Mouse (Mus musculus) ES-E14 (cell line): ENCODE measurements around the gene Fer1l4. TPM values are rescaled to one million over a fixed set of nuclear protein-coding genes. Genes with fewer than 3 reads are reported as not detected.

ENCODE experiments used
- DNase-seq: peaks from one replicate; pipeline ENCODE4 v3.0.0-alpha.2; 2013; ENCODE audit warnings: low read depth, low spot score
- H3K27ac ChIP-seq: 2 replicates; pipeline ENCODE4 v1.5.1; 2012; ENCODE audit warnings: low read depth, mild to moderate bottlenecking, low read length, moderate library complexity, mixed read lengths; ENCODE audit not compliant: poor library complexity, insufficient read depth, severe bottlenecking
- H3K36me3 ChIP-seq: 2 replicates; pipeline ENCODE4 v1.6.1; 2012; ENCODE audit warnings: mild to moderate bottlenecking, low read length, moderate library complexity, mixed read lengths; ENCODE audit not compliant: control insufficient read depth, poor library complexity, insufficient read depth, severe bottlenecking
- H3K4me1 ChIP-seq, 2 experiments: fragments of 150-350 bp in 1 of 2; sonication (generic) in 1 of 2; 2 replicates each; pipeline ENCODE4 v1.6.1; 2012; ENCODE audit warnings: low read length in 2 of 2, mild to moderate bottlenecking in 1 of 2, mixed read lengths in 1 of 2; ENCODE audit not compliant: control insufficient read depth in 2 of 2, insufficient read depth in 2 of 2, poor library complexity in 1 of 2
- H3K4me3 ChIP-seq, 2 experiments: fragments of 150-350 bp in 1 of 2; sonication (generic) in 1 of 2; 2 replicates each; pipeline ENCODE4 v1.5.1; 2012; ENCODE audit warnings: low read length in 2 of 2, low read depth in 1 of 2, mild to moderate bottlenecking in 1 of 2, mixed read lengths in 1 of 2; ENCODE audit not compliant: insufficient read depth in 1 of 2, poor library complexity in 1 of 2, severe bottlenecking in 1 of 2
- H3K9ac ChIP-seq: 2 replicates; pipeline ENCODE4 v1.6.1; 2012; ENCODE audit warnings: low read depth, mild to moderate bottlenecking, low read length, mixed read lengths; ENCODE audit not compliant: poor library complexity, insufficient read depth, severe bottlenecking
- H3K9me3 ChIP-seq: fragments of 150-350 bp; sonication (generic); 2 replicates; pipeline ENCODE4 v1.6.1; 2012; ENCODE audit warnings: low read depth, mild to moderate bottlenecking, low read length; ENCODE audit not compliant: control insufficient read depth, insufficient read depth
- CHD2 ChIP-seq: IDR thresholded peaks from 2 replicates; pipeline ENCODE4 v1.6.1; 2014; ENCODE audit warnings: mild to moderate bottlenecking, low read depth, low read length, inconsistent platforms
- HCFC1 ChIP-seq: IDR thresholded peaks from 2 replicates; pipeline ENCODE4 v1.6.1; 2012; ENCODE audit warnings: low read length, inconsistent platforms, borderline replicate concordance; ENCODE audit not compliant: insufficient read depth
- MAFK ChIP-seq: IDR thresholded peaks from 2 replicates; pipeline ENCODE4 v1.6.1; 2014; ENCODE audit warnings: mild to moderate bottlenecking, low read depth, low read length, inconsistent platforms; ENCODE audit not compliant: insufficient read depth
- ZC3H11A ChIP-seq: IDR thresholded peaks from 2 replicates; pipeline ENCODE4 v1.6.1; 2012; ENCODE audit warnings: low read depth, mild to moderate bottlenecking, inconsistent platforms, low read length, borderline replicate concordance
- ZNF384 ChIP-seq: IDR thresholded peaks from 2 replicates; pipeline ENCODE4 v1.6.1; 2012; ENCODE audit warnings: low read depth, low read length, inconsistent platforms
- in situ Hi-C, 2 experiments: fragments of 600-800 bp; cut with MboI; formaldehyde crosslinking; loops; one replicate each; pipeline ENCODE4 v1.15.1; 2025; ENCODE audit warnings: low sequenced_read_pairs in 2 of 2, inconsistent platforms in 1 of 2; ENCODE audit not compliant: unreplicated experiment in 2 of 2
- total RNA-seq: library from RNA; depleted of rRNA; stranded (reverse); fragments of 300-350 nt; gene quantifications from 2 replicates; pipeline ENCODE4 v1.2.3, GENCODE M21; 2012

The Fer1l4 gene
- total RNA-seq, 1 experiment: 0.22 TPM

- no peaks in the 10 kb centered on the region for H3K9me3 ChIP-seq
- in situ Hi-C loops: no loop called here
- peak; percentile 15 for DNase-seq
- peaks cover 0 to 5% of the 10 kb centered on the region in 2 experiments; a peak in 2 of 4 replicates for H3K4me1 ChIP-seq
- no peak overlapping the region for H3K4me3 ChIP-seq
- no peaks in the 10 kb centered on the region for H3K36me3 ChIP-seq
- no peak overlapping the region for H3K9ac ChIP-seq
- TF ChIP-seq CHD2: no peak
- TF ChIP-seq ZNF384: no peak
- TF ChIP-seq HCFC1: peak; percentile 89
- H3K27ac ChIP-seq: no peak overlapping the region
Measured at GRCm38 (mm10) chr2:156025482-156025881, 27.3 kb downstream of the Fer1l4 start.

GRCm38 (mm10) chr2:156021765-156022164 is 31.0 kb downstream of the Fer1l4 start:
- Histone ChIP-seq H3K9me3 (no peaks in the 10 kb centered on the region), H3K36me3 (peaks cover 14% of the 10 kb centered on the region), H3K4me1 (no peaks in the 10 kb centered on the region; a peak in 1 of 4 replicates), H3K9ac (no peak overlapping the region), H3K27ac (no peak overlapping the region), H3K4me3 (no peak overlapping the region)
- in situ Hi-C loops: no loop called here
- no peak for DNase-seq
- TF ChIP-seq HCFC1 (no peak), ZC3H11A (no peak), ZNF384 (no peak), MAFK (no peak), CHD2 (no peak)

GRCm38 (mm10) chr2:156021219-156021618 is 31.5 kb downstream of the Fer1l4 start:
- H3K9me3 ChIP-seq: no peaks in the 10 kb centered on the region
- H3K27ac ChIP-seq: no peak overlapping the region
- in situ Hi-C loops: no loop called here
- peaks cover 19% of the 10 kb centered on the region for H3K36me3 ChIP-seq
- no peak overlapping the region for H3K4me3 ChIP-seq
- no peaks in the 10 kb centered on the region; a peak in 1 of 4 replicates for H3K4me1 ChIP-seq
- TF ChIP-seq ZNF384 (no peak), MAFK (no peak), CHD2 (no peak), HCFC1 (no peak), ZC3H11A (no peak)
- DNase-seq: no peak
- H3K9ac ChIP-seq: no peak overlapping the region

GRCm38 (mm10) chr2:156018106-156018505 is 34.6 kb downstream of the Fer1l4 start:
- peaks cover 42% of the 10 kb centered on the region for H3K36me3 ChIP-seq
- in situ Hi-C loops: no loop called here
- no peak overlapping the region for H3K9ac ChIP-seq
- no peaks in the 10 kb centered on the region for H3K9me3 ChIP-seq
- H3K4me1 ChIP-seq: no peaks in the 10 kb centered on the region
- TF ChIP-seq ZC3H11A: no peak
- no peak for TF ChIP-seq MAFK
- no peak for TF ChIP-seq HCFC1
- no peak for TF ChIP-seq ZNF384
- TF ChIP-seq CHD2: no peak
- no peak overlapping the region for H3K4me3 ChIP-seq
- H3K27ac ChIP-seq: no peak overlapping the region
- DNase-seq: no peak

- H3K27ac ChIP-seq: peak within 1 kb of the TSS; percentile 63; the same call in 1 of the 2 replicates
- peak; percentile 98 for DNase-seq
- peak within 1 kb of the TSS; percentile 88 to 91 for H3K4me3 ChIP-seq
- H3K9ac ChIP-seq: peak within 1 kb of the TSS; percentile 91
- in situ Hi-C loops: no loop called here
- no peaks in the 10 kb centered on the region for H3K9me3 ChIP-seq
- no peak for TF ChIP-seq CHD2
- peak; percentile 73 for TF ChIP-seq HCFC1
- no peak for TF ChIP-seq ZNF384
- TF ChIP-seq ZC3H11A: no peak
- H3K4me1 ChIP-seq: peaks cover 0 to 5% of the 10 kb centered on the region in 2 experiments; a peak in 2 of 4 replicates
- H3K36me3 ChIP-seq: peaks cover 22% of the 10 kb centered on the region
Measured at GRCm38 (mm10) chr2:156007888-156008532, 44.7 kb downstream of the Fer1l4 start, which contains the start of the genes 6430550D23Rik and Ergic3. Gene 6430550D23Rik (minus strand): TSS chr2:156007977. Gene Ergic3 (plus strand): TSS chr2:156008045.
